ENCODE assay signal across 11 mouse cellular contexts in the genomic region with DNA sequence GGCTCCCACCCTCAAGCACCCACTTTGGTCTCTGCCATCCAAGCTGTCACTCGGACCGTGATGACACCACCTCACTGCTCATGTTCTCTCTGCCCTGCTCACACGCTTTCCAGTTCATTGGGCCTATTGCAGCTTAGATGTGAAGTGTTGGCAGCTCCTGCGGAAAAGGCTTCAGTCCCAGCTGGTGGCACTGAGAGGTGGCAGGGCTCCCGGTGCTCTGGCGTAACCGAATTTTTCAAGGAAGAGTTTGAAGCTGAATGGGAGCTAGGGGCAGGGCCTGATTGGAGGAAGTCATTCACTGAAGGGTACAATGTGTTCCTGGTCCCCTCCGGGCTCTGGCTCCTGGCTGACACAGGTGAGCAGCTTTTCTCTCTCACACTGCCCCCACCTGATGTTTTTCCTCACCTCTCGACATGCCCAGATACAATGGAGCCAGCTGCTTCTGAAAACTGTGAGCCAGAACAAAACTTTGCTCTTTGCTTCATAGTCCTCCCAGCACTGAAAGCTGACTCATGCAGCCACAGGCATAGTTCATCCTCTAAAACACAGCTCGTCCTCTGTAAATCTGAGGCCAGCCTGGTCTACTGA. TPM values are rescaled to one million over a fixed set of nuclear protein-coding genes. Genes with fewer than 3 reads are reported as not detected.
DNase-seq lines count a peak whose midpoint lies in the region; ATAC-seq and TF ChIP-seq lines count a peak whose summit lies in the region.
"Had no signal": no experiment of that assay in that cellular context is flagged by ENCODE, and none has a peak within 500 bp of the region (broad histone marks: within the 10 kb centered on the region; RNA-seq: fewer than 3 reads in every experiment).

No protein-coding gene starts in this region.

- H3K4me3 ChIP-seq in liver, adult 2 months (ENCODE audit: insufficient read depth, low read depth, low read length), result no peak overlapping the region
- H3K4me3 ChIP-seq in liver, embryonic 11.5 days (ENCODE audit: low read depth, low read length), result no peak overlapping the region
- H3K4me3 ChIP-seq in brown adipose tissue, adult 24 weeks (ENCODE audit: insufficient read depth, low read depth, low read length), result no peak overlapping the region
- H3K4me3 ChIP-seq: hindbrain, embryonic 12.5 days; limb, embryonic 15.5 days had no signal

- H3K27ac ChIP-seq in liver, adult 2 months (replicated peaks; ENCODE audit: insufficient read depth, low read depth, low read length), result peak overlapping the region; percentile 32
- H3K27ac ChIP-seq in liver, embryonic 11.5 days (ENCODE audit: low read depth, low read length), result no peak overlapping the region
- H3K27ac ChIP-seq in brown adipose tissue, adult 24 weeks (replicated peaks; ENCODE audit: low read depth, low read length), result peak overlapping the region; percentile 9; the same call in 1 of the 2 replicates
- H3K27ac ChIP-seq: hindbrain, embryonic 12.5 days; limb, embryonic 15.5 days had no signal

- 27% methylated on average over 10 of the region's 10 CpGs for WGBS in liver, adult 2 months
- WGBS in liver, embryonic 11.5 days, result 88% methylated on average over 10 of the region's 10 CpGs

- peaks cover 13% of the 10 kb centered on the region for H3K4me1 ChIP-seq in liver, adult 2 months (ENCODE audit: control insufficient read depth, insufficient read depth, low read length)
- H3K4me1 ChIP-seq in liver, embryonic 11.5 days (replicated peaks; ENCODE audit: control insufficient read depth, insufficient read depth, low read length), result no peaks in the 10 kb centered on the region
- H3K4me1 ChIP-seq in brown adipose tissue, adult 24 weeks (ENCODE audit: control insufficient read depth, insufficient read depth, insufficient read length, low read length), result 0 out of 2 replicates have a peak, but pooled peaks cover 3% of the 10 kb centered on the region
- H3K4me1 ChIP-seq: hindbrain, embryonic 12.5 days had no signal

- H3K9me3 ChIP-seq in liver, embryonic 11.5 days (ENCODE audit: control insufficient read depth, low read length), result no peaks in the 10 kb centered on the region
- H3K9me3 ChIP-seq: hindbrain, embryonic 12.5 days; limb, embryonic 15.5 days had no signal

- 0 out of 2 replicates have a peak, but pooled peaks have one; percentile 3 for TF ChIP-seq CTCF in liver, adult 2 months (IDR thresholded peaks at IDR 0.05; ENCODE audit: low read depth, low read length)

- H3K27me3 ChIP-seq in liver, adult 2 months (ENCODE audit: control insufficient read depth, insufficient read depth, low read length), result no peaks in the 10 kb centered on the region
- no peaks in the 10 kb centered on the region for H3K27me3 ChIP-seq in liver, embryonic 11.5 days (replicated peaks; ENCODE audit: control insufficient read depth, insufficient read depth, low read length)
- H3K27me3 ChIP-seq: hindbrain, embryonic 12.5 days; limb, embryonic 15.5 days had no signal

- DNase-seq in heart, adult 9 months (ENCODE audit: low spot score in 2 of 2), result peak; percentile 33 to 53
- DNase-seq in heart, postnatal 4 days, result no peak
- DNase-seq in liver, adult 2 months (ENCODE audit: extremely low read depth, low read depth, low spot score), result peak; percentile 79
- DNase-seq in liver, embryonic 11.5 days (ENCODE audit: low spot score), result no peak
- peak; percentile 60 to 65 for DNase-seq in cerebellum, postnatal 36 days
- DNase-seq in T-cell, adult 2 months (ENCODE audit: low spot score), result no peak
- DNase-seq in thymus, postnatal 4 days, result no peak

- H3K79me2 ChIP-seq in liver, adult 2 months (ENCODE audit: control insufficient read depth, insufficient read depth, low read length), result no peaks in the 10 kb centered on the region

- no peak overlapping the region for H3K4me2 ChIP-seq in liver, embryonic 11.5 days
- H3K4me2 ChIP-seq: hindbrain, embryonic 12.5 days; limb, embryonic 15.5 days had no signal

- ATAC-seq in liver, embryonic 11.5 days (replicated peaks; ENCODE audit: low FRiP score), result no peak

- no peak for TF ChIP-seq POLR2A in liver, adult 2 months (IDR thresholded peaks at IDR 0.05; ENCODE audit: extremely low read depth, insufficient read depth, low read length)

- H3K9ac ChIP-seq in liver, adult 2 months (ENCODE audit: low read depth, low read length), result no peak overlapping the region
- no peak overlapping the region for H3K9ac ChIP-seq in liver, embryonic 11.5 days (ENCODE audit: low read depth, low read length)
- H3K9ac ChIP-seq: hindbrain, embryonic 12.5 days; limb, embryonic 15.5 days had no signal

- H3K36me3 ChIP-seq in liver, adult 2 months (ENCODE audit: control insufficient read depth, insufficient read depth, low read length), result peaks cover 94% of the 10 kb centered on the region
- H3K36me3 ChIP-seq in liver, embryonic 11.5 days (ENCODE audit: control insufficient read depth, insufficient read depth, low read length), result peaks cover 21% of the 10 kb centered on the region

RNA-seq across cellular contexts. Expression of gene Podn, which starts 44.5 kb away (rescaled TPM):
- total RNA-seq in heart, postnatal 4 days (2021), result 10 to 100 TPM in 1 of 2 experiments, 1 to 10 TPM in 1; 10.0 to 10.8 TPM
- total RNA-seq in liver, adult 2 months (2014; rRNA removed), result 1.9 and 2.7 TPM in 2 replicates
- 2.9 and 3.8 TPM in 2 replicates for polyA plus RNA-seq in liver, adult 2 months (2012; rRNA removed)
- 0.40 and 0.92 TPM in 2 replicates for polyA plus RNA-seq in liver, embryonic 11.5 days (2014; fragmentation: Nextera tagmentation; extraction: Ambion mirVana)
- 11.4 and 19.9 TPM in 2 replicates for polyA plus RNA-seq in brown adipose tissue, adult 24 weeks (2012; ENCODE audit: insufficient read depth, insufficient read length, missing spikeins)
- total RNA-seq: monocyte, adult 5-6 weeks had no signal

Comparison
In these comparisons a context has a peak if more than half of its experiments do, and no peak if none do; other contexts are left out.
1. DNase-seq: peak in heart, adult 9 months (2 of 2), liver, adult 2 months (single experiment) and cerebellum, postnatal 36 days (2 of 2); none in heart, postnatal 4 days (single experiment), liver, embryonic 11.5 days (single experiment), T-cell, adult 2 months (single experiment) and thymus, postnatal 4 days (single experiment).